In the genomic region with DNA sequence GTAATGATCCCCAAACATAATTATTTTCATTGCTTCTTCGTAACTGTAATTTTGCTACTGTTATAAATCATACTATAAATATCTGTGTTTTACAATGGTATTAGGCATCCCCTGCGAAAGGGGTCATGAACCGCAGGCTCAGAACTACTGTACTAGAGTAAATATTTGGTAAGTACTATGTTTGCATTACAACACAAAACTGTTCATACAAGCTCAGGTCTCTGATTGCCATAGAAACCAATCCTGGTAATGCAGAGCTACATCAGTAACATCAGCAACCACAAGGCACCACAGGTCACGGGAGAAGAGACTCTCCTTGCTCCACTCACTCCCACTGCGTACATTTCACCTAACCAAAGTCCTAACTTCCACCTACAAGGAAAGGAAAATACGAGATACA, we compare ENCODE assay signal across 37 mouse cellular contexts. TPM values are rescaled to one million over a fixed set of nuclear protein-coding genes. Genes with fewer than 3 reads are reported as not detected.
"Had no signal": no experiment of that assay in that cellular context is flagged by ENCODE, and none has a peak within 500 bp of the region (broad histone marks: within the 10 kb centered on the region; RNA-seq: fewer than 3 reads in every experiment).

No protein-coding gene starts in this region.

- ATAC-seq: forebrain, postnatal 0 days; hindbrain, postnatal 0 days; intestine, embryonic 16.5 days had no signal

- H3K9ac ChIP-seq: forebrain, postnatal 0 days; heart, embryonic 12.5 days; hindbrain, embryonic 13.5 days; hindbrain, embryonic 15.5 days; kidney, embryonic 15.5 days; limb, embryonic 13.5 days; limb, embryonic 15.5 days had no signal

- H3K9me3 ChIP-seq: heart, embryonic 10.5 days; heart, embryonic 12.5 days; hindbrain, embryonic 13.5 days; hindbrain, embryonic 15.5 days; kidney, embryonic 15.5 days; limb, embryonic 13.5 days; limb, embryonic 15.5 days had no signal

- H3K27me3 ChIP-seq: heart, embryonic 12.5 days; hindbrain, embryonic 13.5 days; hindbrain, embryonic 15.5 days; kidney, embryonic 15.5 days; limb, embryonic 15.5 days had no signal

- H3K4me3 ChIP-seq: heart, embryonic 10.5 days; heart, embryonic 12.5 days; hindbrain, embryonic 13.5 days; hindbrain, embryonic 15.5 days; kidney, embryonic 15.5 days; limb, embryonic 13.5 days; limb, embryonic 15.5 days had no signal

- H3K27ac ChIP-seq: heart, embryonic 10.5 days; hindbrain, embryonic 13.5 days; hindbrain, embryonic 15.5 days; hindbrain, postnatal 0 days; kidney, embryonic 15.5 days; kidney, postnatal 0 days; limb, embryonic 13.5 days; limb, embryonic 15.5 days had no signal

- H3K4me2 ChIP-seq: heart, embryonic 12.5 days; hindbrain, embryonic 13.5 days; hindbrain, embryonic 15.5 days; kidney, embryonic 15.5 days; limb, embryonic 13.5 days; limb, embryonic 15.5 days had no signal

- H3K4me1 ChIP-seq: hindbrain, embryonic 13.5 days; hindbrain, embryonic 15.5 days; kidney, embryonic 15.5 days; limb, embryonic 13.5 days; limb, embryonic 15.5 days had no signal

- DNase-seq: forebrain, postnatal 0 days; gastrocnemius, postnatal 14 days; gastrocnemius, postnatal 36 days; heart, adult 18-20 months; heart, postnatal 10 days; heart, postnatal 36 days; kidney, adult 11 months; kidney, adult 2 months; kidney, adult 9 months; kidney, postnatal 14 days; kidney, postnatal 36 days; layer of hippocampus, adult 9-11 months; layer of hippocampus, postnatal 36 days; left cerebral cortex, postnatal 4 days had no signal

RNA-seq across cellular contexts. Expression of a gene that starts 23.3 kb away (rescaled TPM):
- total RNA-seq: gastrocnemius, adult 18-20 months had no signal
- polyA plus RNA-seq: heart, embryonic 12.5 days; heart, embryonic 14.5 days; heart, embryonic 16.5 days; hindbrain, embryonic 11.5 days; hindbrain, embryonic 13.5 days; hindbrain, embryonic 15.5 days; hindbrain, postnatal 0 days; intestine, embryonic 16.5 days; kidney, adult 2 months; kidney, embryonic 15.5 days; limb, embryonic 11.5 days; limb, embryonic 13.5 days; limb, embryonic 15.5 days had no signal

RNA-seq across cellular contexts. Expression of a gene that starts 49.7 kb away (rescaled TPM):
- total RNA-seq: forebrain, postnatal 0 days; gastrocnemius, adult 18-20 months; gastrocnemius, postnatal 14 days; gastrocnemius, postnatal 36 days; heart, adult 18-20 months; heart, adult 8-10 months; heart, postnatal 10 days; heart, postnatal 36 days; hematopoietic stem cell, adult 5-6 weeks; hindbrain, postnatal 0 days; layer of hippocampus, adult 18-20 months; layer of hippocampus, postnatal 36 days; left cerebral cortex, adult 18-20 months; left cerebral cortex, adult 8-10 months; left cerebral cortex, postnatal 25 days had no signal
- polyA plus RNA-seq: heart, embryonic 12.5 days; heart, embryonic 14.5 days; hindbrain, embryonic 11.5 days; hindbrain, postnatal 0 days; intestine, embryonic 14.5 days; kidney, embryonic 15.5 days; large intestine, adult 2 months; limb, embryonic 11.5 days; limb, embryonic 13.5 days had no signal
